Mouse (Mus musculus): ENCODE measurements around the gene Fbp2. TPM values are rescaled to one million over a fixed set of nuclear protein-coding genes. Genes with fewer than 3 reads are reported as not detected.
A peak's percentile ranks its signal among the peaks of the same experiment; 100 is the strongest.

Fbp2 gene
- polyA plus RNA-seq, 1 experiment from 2014 or later = 146 TPM

DNA sequence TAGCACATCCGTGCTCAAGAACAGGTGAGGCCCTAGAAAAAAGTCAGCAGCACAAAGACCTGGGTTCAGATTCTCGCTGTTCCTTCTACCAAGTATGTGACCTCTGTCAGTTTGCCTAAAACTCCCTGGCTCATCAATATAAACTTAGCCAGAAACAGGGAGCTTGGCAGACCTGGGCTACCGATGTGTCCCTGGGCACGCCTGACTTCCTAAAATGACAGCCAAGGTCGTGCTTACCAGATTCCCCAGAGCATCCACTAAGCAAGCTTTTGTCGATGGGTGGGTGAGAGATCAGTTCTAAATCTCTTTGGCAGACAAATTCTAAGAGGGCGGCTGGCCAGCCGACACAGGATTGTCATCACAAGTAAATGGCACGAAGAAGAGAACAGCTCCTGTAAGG is 23.1 kb upstream of the Fbp2 start:
- Histone ChIP-seq H3K9me3 (ENCODE audit: control insufficient read depth, low read length) (no peaks in the 10 kb centered on the region), H3K4me3 (ENCODE audit: low read depth, low read length) (no peak overlapping the region), H3K27me3 (ENCODE audit: control insufficient read depth, insufficient read depth, low read length) (no peaks in the 10 kb centered on the region), H3K27ac (replicated peaks) (no peak overlapping the region), H3K4me2 (replicated peaks; ENCODE audit: low read depth) (no peak overlapping the region), H3K36me3 (ENCODE audit: control insufficient read depth, insufficient read depth, low read length) (no peaks in the 10 kb centered on the region), H3K9ac (ENCODE audit: low read length) (no peak overlapping the region), H3K4me1 (replicated peaks; ENCODE audit: control insufficient read depth, insufficient read depth) (no peaks in the 10 kb centered on the region)
- no peak for DNase-seq (ENCODE audit: low spot score)
- 76% methylated on average over 9 of the region's 9 CpGs for WGBS
- ATAC-seq (ENCODE audit: low FRiP score, low TSS enrichment) = no peak
- TF ChIP-seq CTCF (IDR thresholded peaks at IDR 0.05; ENCODE audit: low read depth) = no peak

DNA sequence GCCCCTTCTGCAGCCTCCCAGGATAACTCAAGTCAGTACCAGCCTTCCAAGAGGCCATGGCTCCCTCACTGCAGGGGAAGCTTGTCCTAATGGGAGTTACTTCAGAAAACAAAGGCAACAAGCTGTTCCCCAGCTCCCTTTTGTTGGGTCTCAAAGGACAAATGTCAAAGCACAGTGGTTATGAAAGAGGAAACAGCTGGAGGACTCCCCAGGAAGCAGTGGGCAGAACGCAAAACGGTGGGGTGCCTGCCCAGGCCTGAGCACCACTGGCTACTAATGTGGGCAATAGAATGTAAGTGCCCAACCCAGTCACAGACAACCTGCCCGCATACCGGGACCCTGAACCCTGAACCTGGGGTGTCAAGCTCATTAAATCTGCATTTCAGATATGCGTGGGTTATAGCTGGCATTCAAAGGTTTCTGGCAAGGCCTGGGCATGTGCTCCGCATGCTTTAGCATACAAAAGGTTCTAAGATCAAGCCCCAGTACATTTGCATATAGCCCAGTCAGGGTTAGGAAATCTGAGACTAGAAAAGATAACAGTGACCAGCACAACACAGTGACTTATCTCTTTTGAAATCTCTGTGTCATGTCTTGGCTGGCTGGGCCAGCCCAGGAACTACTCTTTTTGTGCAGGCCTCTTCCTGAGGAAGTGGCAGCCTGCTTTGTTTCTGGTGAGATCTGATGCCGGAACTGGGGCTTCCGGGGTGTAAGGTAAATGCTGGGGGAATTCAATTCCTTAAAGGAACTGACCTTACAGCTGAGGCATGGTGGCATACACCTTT is 21.8 kb upstream of the Fbp2 start:
- H3K9me3 ChIP-seq (ENCODE audit: control insufficient read depth, low read length) = no peaks in the 10 kb centered on the region
- H3K27ac ChIP-seq (replicated peaks) = 0 out of 2 replicates have a peak overlapping the region, but pooled peaks have one; percentile 2
- no peak for DNase-seq (ENCODE audit: low spot score)
- WGBS = 58% methylated on average over 8 of the region's 8 CpGs
- TF ChIP-seq EP300 (optimal IDR thresholded peaks at IDR 0.05) = no peak
- TF ChIP-seq CTCF (IDR thresholded peaks at IDR 0.05; ENCODE audit: low read depth) = no peak
- H3K4me1 ChIP-seq (replicated peaks; ENCODE audit: control insufficient read depth, insufficient read depth) = no peaks in the 10 kb centered on the region
- no peak overlapping the region for H3K4me3 ChIP-seq (ENCODE audit: low read depth, low read length)
- no peak overlapping the region for H3K9ac ChIP-seq (ENCODE audit: low read length)
- H3K4me2 ChIP-seq (replicated peaks; ENCODE audit: low read depth) = no peak overlapping the region
- no peaks in the 10 kb centered on the region for H3K27me3 ChIP-seq (ENCODE audit: control insufficient read depth, insufficient read depth, low read length)
- peak; percentile 31; the same call in 1 of the 2 replicates for ATAC-seq (ENCODE audit: low FRiP score, low TSS enrichment)
- no peaks in the 10 kb centered on the region for H3K36me3 ChIP-seq (ENCODE audit: control insufficient read depth, insufficient read depth, low read length)

DNA sequence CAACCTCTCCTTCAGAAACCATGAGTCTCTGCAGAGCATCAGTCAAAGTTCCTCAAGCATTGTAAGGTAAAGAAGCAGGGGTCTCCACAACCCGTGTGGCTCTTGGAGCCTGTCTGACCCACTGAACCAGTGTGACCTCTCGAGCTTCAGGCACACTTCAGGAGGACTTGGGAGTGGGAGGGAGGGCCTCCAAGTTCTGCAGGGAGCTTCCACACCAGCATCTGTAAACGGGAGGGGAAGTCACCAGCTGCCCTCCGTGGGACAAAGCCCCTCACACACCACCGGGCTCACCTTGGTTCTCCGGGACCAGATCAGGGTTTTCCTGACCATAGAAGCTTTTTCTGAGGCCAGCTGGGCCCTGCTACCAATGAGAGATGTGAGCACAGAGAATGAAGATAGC is 21.2 kb upstream of the Fbp2 start:
- DNase-seq (ENCODE audit: low spot score) (no peak), ATAC-seq (ENCODE audit: low FRiP score, low TSS enrichment) (no peak)
- no peak overlapping the region for H3K4me2 ChIP-seq (replicated peaks; ENCODE audit: low read depth)
- no peaks in the 10 kb centered on the region for H3K27me3 ChIP-seq (ENCODE audit: control insufficient read depth, insufficient read depth, low read length)
- no peaks in the 10 kb centered on the region for H3K9me3 ChIP-seq (ENCODE audit: control insufficient read depth, low read length)
- no peaks in the 10 kb centered on the region for H3K36me3 ChIP-seq (ENCODE audit: control insufficient read depth, insufficient read depth, low read length)
- TF ChIP-seq EP300 (optimal IDR thresholded peaks at IDR 0.05) (no peak), CTCF (IDR thresholded peaks at IDR 0.05; ENCODE audit: low read depth) (no peak)
- 53% methylated on average over 6 of the region's 6 CpGs for WGBS
- no peak overlapping the region for H3K27ac ChIP-seq (replicated peaks)
- H3K4me3 ChIP-seq (ENCODE audit: low read depth, low read length) = no peak overlapping the region
- H3K9ac ChIP-seq (ENCODE audit: low read length) = no peak overlapping the region
- no peaks in the 10 kb centered on the region for H3K4me1 ChIP-seq (replicated peaks; ENCODE audit: control insufficient read depth, insufficient read depth)

DNA sequence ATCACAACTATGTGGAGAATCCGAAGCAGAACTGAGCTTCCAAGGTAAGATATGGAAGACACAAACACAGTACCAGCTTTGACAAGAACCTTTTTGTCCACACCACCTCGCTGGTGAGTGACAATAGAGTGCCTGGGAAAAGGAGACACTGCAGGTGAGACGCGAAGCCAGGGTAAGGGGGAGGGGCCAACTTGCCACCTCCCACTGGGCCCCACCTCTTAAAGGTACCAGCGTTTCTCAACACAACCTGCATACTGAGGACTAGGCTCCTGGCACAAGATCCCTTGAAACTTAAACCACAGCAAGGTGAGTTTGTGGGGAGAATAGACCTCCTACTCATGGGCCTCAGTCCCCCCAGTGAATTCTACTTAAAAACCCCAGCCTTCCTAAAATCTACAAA is 19.0 kb upstream of the Fbp2 start:
- Histone ChIP-seq H3K36me3 (ENCODE audit: control insufficient read depth, insufficient read depth, low read length) (no peaks in the 10 kb centered on the region), H3K4me3 (ENCODE audit: low read depth, low read length) (no peak overlapping the region), H3K4me1 (replicated peaks; ENCODE audit: control insufficient read depth, insufficient read depth) (no peaks in the 10 kb centered on the region), H3K27me3 (ENCODE audit: control insufficient read depth, insufficient read depth, low read length) (no peaks in the 10 kb centered on the region), H3K4me2 (replicated peaks; ENCODE audit: low read depth) (0 out of 2 replicates have a peak overlapping the region, but pooled peaks have one; percentile 31), H3K9ac (ENCODE audit: low read length) (no peak overlapping the region), H3K9me3 (ENCODE audit: control insufficient read depth, low read length) (no peaks in the 10 kb centered on the region), H3K27ac (replicated peaks) (no peak overlapping the region)
- ATAC-seq (ENCODE audit: low FRiP score, low TSS enrichment) (peak; percentile 82; the same call in 1 of the 2 replicates), DNase-seq (ENCODE audit: low spot score) (peak; percentile 70)
- 12% methylated on average over 5 of the region's 5 CpGs for WGBS
- TF ChIP-seq CTCF (IDR thresholded peaks at IDR 0.05; ENCODE audit: low read depth) (no peak), EP300 (optimal IDR thresholded peaks at IDR 0.05) (no peak)

DNA sequence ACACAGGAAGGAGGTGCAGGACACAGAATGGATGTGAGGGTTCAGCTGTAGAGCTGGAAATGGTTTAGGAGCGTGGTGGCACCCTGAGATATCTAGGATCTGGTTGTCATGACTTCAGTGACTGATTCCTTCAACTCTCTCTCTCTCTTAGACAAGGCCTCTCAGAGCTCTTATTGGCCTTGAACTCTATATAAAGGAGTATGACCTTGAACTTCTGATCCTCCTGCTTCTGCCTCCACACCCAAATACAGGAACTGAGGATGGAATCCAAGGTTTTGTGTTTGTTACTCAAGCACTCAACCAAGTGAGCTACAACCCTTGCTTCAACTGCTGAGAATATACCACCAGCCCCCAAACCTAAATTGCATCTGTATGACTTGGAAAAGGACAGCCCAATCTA is 17.9 kb upstream of the Fbp2 start:
- no peaks in the 10 kb centered on the region for H3K36me3 ChIP-seq (ENCODE audit: control insufficient read depth, insufficient read depth, low read length)
- H3K9ac ChIP-seq (ENCODE audit: low read length) = no peak overlapping the region
- ATAC-seq (ENCODE audit: low FRiP score, low TSS enrichment) = no peak
- no peak for TF ChIP-seq EP300 (optimal IDR thresholded peaks at IDR 0.05)
- TF ChIP-seq CTCF (IDR thresholded peaks at IDR 0.05; ENCODE audit: low read depth) = no peak
- no peaks in the 10 kb centered on the region for H3K4me1 ChIP-seq (replicated peaks; ENCODE audit: control insufficient read depth, insufficient read depth)
- WGBS = 82% methylated on average over 1 of the region's 1 CpGs
- DNase-seq (ENCODE audit: low spot score) = no peak
- H3K9me3 ChIP-seq (ENCODE audit: control insufficient read depth, low read length) = no peaks in the 10 kb centered on the region
- H3K27ac ChIP-seq (replicated peaks) = no peak overlapping the region
- no peaks in the 10 kb centered on the region for H3K27me3 ChIP-seq (ENCODE audit: control insufficient read depth, insufficient read depth, low read length)
- H3K4me2 ChIP-seq (replicated peaks; ENCODE audit: low read depth) = no peak overlapping the region
- no peak overlapping the region for H3K4me3 ChIP-seq (ENCODE audit: low read depth, low read length)

DNA sequence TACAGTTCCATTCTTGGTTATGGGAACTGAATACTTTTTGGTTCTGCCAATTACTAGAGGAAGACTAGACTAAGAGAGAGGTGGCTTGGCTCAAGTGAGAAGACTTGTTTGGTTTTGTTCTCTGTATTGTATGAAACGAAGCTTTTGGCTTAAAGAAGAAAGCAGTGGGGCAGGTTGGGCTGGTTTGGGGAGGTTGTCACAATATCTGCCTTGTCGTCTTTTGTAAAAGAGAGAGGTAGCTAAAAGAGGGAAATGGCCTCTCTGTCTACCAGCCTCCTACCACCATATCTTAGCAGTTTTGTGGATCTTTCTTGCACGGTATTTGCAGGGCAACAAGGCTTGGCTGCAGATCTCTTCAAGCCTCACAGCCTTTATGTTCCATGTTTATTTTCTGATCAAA is 14.0 kb upstream of the Fbp2 start:
- no peak overlapping the region for H3K4me2 ChIP-seq (replicated peaks; ENCODE audit: low read depth)
- H3K9me3 ChIP-seq (ENCODE audit: control insufficient read depth, low read length) = no peaks in the 10 kb centered on the region
- TF ChIP-seq CTCF (IDR thresholded peaks at IDR 0.05; ENCODE audit: low read depth) (no peak), EP300 (optimal IDR thresholded peaks at IDR 0.05) (no peak)
- H3K27ac ChIP-seq (replicated peaks) = peak overlapping the region; percentile 26; the same call in 1 of the 2 replicates
- no peak overlapping the region for H3K4me3 ChIP-seq (ENCODE audit: low read depth, low read length)
- H3K4me1 ChIP-seq (replicated peaks; ENCODE audit: control insufficient read depth, insufficient read depth) = no peaks in the 10 kb centered on the region
- H3K36me3 ChIP-seq (ENCODE audit: control insufficient read depth, insufficient read depth, low read length) = no peaks in the 10 kb centered on the region
- DNase-seq (ENCODE audit: low spot score) (no peak), ATAC-seq (ENCODE audit: low FRiP score, low TSS enrichment) (no peak)
- H3K27me3 ChIP-seq (ENCODE audit: control insufficient read depth, insufficient read depth, low read length) = no peaks in the 10 kb centered on the region
- H3K9ac ChIP-seq (ENCODE audit: low read length) = no peak overlapping the region
- WGBS = 43% methylated on average over 3 of the region's 3 CpGs

Measured in stomach, postnatal 0 days (tissue).